Comparison of ENCODE assay signal across 22 mouse cellular contexts in genomic region chr2:3206975-3207642, GRCm38 (mm10).
DNase-seq lines count a peak whose midpoint lies in the region; ATAC-seq and TF ChIP-seq lines count a peak whose summit lies in the region.
"Had no signal": no experiment of that assay in that cellular context is flagged by ENCODE, and none has a peak within 500 bp of the region (broad histone marks: within the 10 kb centered on the region; RNA-seq: fewer than 3 reads in every experiment).

No protein-coding gene starts in this region.

- no peak for DNase-seq in hindbrain, embryonic 10.5 days (ENCODE audit: low spot score)
- no peak for DNase-seq in hindbrain, embryonic 14.5 days (ENCODE audit: low spot score)
- no peak for DNase-seq in midbrain, postnatal 0 days (ENCODE audit: low spot score)
- peak; percentile 10 for DNase-seq in hindbrain, postnatal 0 days (ENCODE audit: low spot score)
- no peak for DNase-seq in liver, embryonic 11.5 days (ENCODE audit: low spot score)
- DNase-seq in thymus, adult 2 months: no peak
- DNase-seq: adrenal gland, postnatal 14 days; heart, postnatal 10 days; kidney, postnatal 36 days; liver, embryonic 13.5 days; lung, adult 2 months; lung, postnatal 14 days; right cerebral cortex, postnatal 25 days; spleen, adult 18-20 months; thymus, postnatal 14 days had no signal

- no peak for ATAC-seq in hindbrain, embryonic 14.5 days (ENCODE audit: low FRiP score)
- peak; percentile 64 for ATAC-seq in midbrain, embryonic 12.5 days (ENCODE audit: low FRiP score, low read depth)
- ATAC-seq in midbrain, postnatal 0 days (ENCODE audit: low FRiP score): no peak
- ATAC-seq in hindbrain, postnatal 0 days: no peak
- ATAC-seq in liver, embryonic 11.5 days (replicated peaks; ENCODE audit: low FRiP score): no peak
- ATAC-seq: forebrain, embryonic 14.5 days; intestine, embryonic 16.5 days had no signal

- no peak overlapping the region for H3K4me3 ChIP-seq in hindbrain, embryonic 10.5 days
- no peak overlapping the region for H3K4me3 ChIP-seq in hindbrain, embryonic 14.5 days (replicated peaks; ENCODE audit: low read length)
- H3K4me3 ChIP-seq in midbrain, embryonic 12.5 days: no peak overlapping the region
- H3K4me3 ChIP-seq in midbrain, postnatal 0 days (ENCODE audit: low read depth, low read length): no peak overlapping the region
- no peak overlapping the region for H3K4me3 ChIP-seq in hindbrain, postnatal 0 days (ENCODE audit: low read length)
- H3K4me3 ChIP-seq in liver, embryonic 11.5 days (ENCODE audit: low read depth, low read length): no peak overlapping the region
- no peak overlapping the region for H3K4me3 ChIP-seq in thymus, adult 2 months (ENCODE audit: control insufficient read depth, insufficient read depth, low read length)
- H3K4me3 ChIP-seq: embryonic facial prominence, embryonic 15.5 days; hindbrain, embryonic 15.5 days; limb, embryonic 13.5 days; liver, embryonic 13.5 days had no signal

- H3K27ac ChIP-seq in hindbrain, embryonic 10.5 days: peak overlapping the region; percentile 35; the same call in 1 of the 2 replicates
- no peak overlapping the region for H3K27ac ChIP-seq in hindbrain, embryonic 14.5 days
- peak overlapping the region; percentile 54 for H3K27ac ChIP-seq in midbrain, embryonic 12.5 days (replicated peaks)
- no peak overlapping the region for H3K27ac ChIP-seq in midbrain, postnatal 0 days (ENCODE audit: low read depth, low read length)
- no peak overlapping the region for H3K27ac ChIP-seq in hindbrain, postnatal 0 days
- H3K27ac ChIP-seq in liver, embryonic 11.5 days (ENCODE audit: low read depth, low read length): no peak overlapping the region
- no peak overlapping the region for H3K27ac ChIP-seq in thymus, adult 2 months (ENCODE audit: control insufficient read depth, insufficient read depth, low read length)
- H3K27ac ChIP-seq: embryonic facial prominence, embryonic 15.5 days; hindbrain, embryonic 15.5 days; limb, embryonic 13.5 days; liver, embryonic 13.5 days had no signal

- peaks cover 30% of the 10 kb centered on the region for H3K36me3 ChIP-seq in hindbrain, embryonic 10.5 days
- H3K36me3 ChIP-seq in hindbrain, embryonic 14.5 days (replicated peaks; ENCODE audit: control insufficient read depth, insufficient read depth): peaks cover 21% of the 10 kb centered on the region
- H3K36me3 ChIP-seq in midbrain, embryonic 12.5 days: peaks cover 10% of the 10 kb centered on the region; the same call in 1 of the 2 replicates
- H3K36me3 ChIP-seq in midbrain, postnatal 0 days (ENCODE audit: insufficient read depth, low read length): peaks cover 16% of the 10 kb centered on the region
- H3K36me3 ChIP-seq in hindbrain, postnatal 0 days (ENCODE audit: insufficient read depth, low read length): peaks cover 3% of the 10 kb centered on the region; the same call in 1 of the 2 replicates
- H3K36me3 ChIP-seq in liver, embryonic 11.5 days (ENCODE audit: control insufficient read depth, insufficient read depth, low read length): no peaks in the 10 kb centered on the region
- H3K36me3 ChIP-seq in thymus, adult 2 months (ENCODE audit: control insufficient read depth, insufficient read depth, low read length): no peaks in the 10 kb centered on the region
- H3K36me3 ChIP-seq: liver, embryonic 13.5 days had no signal

- TF ChIP-seq POLR2A in thymus, adult 2 months (IDR thresholded peaks at IDR 0.05; ENCODE audit: control insufficient read depth, extremely low read depth, insufficient read depth, low read length, poor library complexity): no peak

- peaks cover 4% of the 10 kb centered on the region for H3K4me1 ChIP-seq in hindbrain, embryonic 10.5 days (replicated peaks)
- H3K4me1 ChIP-seq in hindbrain, embryonic 14.5 days (replicated peaks; ENCODE audit: control insufficient read depth, insufficient read depth, low read length): no peaks in the 10 kb centered on the region
- H3K4me1 ChIP-seq in midbrain, embryonic 12.5 days: no peaks in the 10 kb centered on the region; the same call in 1 of the 2 replicates
- no peaks in the 10 kb centered on the region for H3K4me1 ChIP-seq in midbrain, postnatal 0 days (ENCODE audit: insufficient read depth, low read length)
- no peaks in the 10 kb centered on the region for H3K4me1 ChIP-seq in hindbrain, postnatal 0 days (ENCODE audit: insufficient read depth, low read length)
- H3K4me1 ChIP-seq in liver, embryonic 11.5 days (replicated peaks; ENCODE audit: control insufficient read depth, insufficient read depth, low read length): no peaks in the 10 kb centered on the region
- no peaks in the 10 kb centered on the region for H3K4me1 ChIP-seq in thymus, adult 2 months (replicated peaks; ENCODE audit: control insufficient read depth, insufficient read depth, low read length)
- H3K4me1 ChIP-seq: embryonic facial prominence, embryonic 15.5 days; hindbrain, embryonic 15.5 days; limb, embryonic 13.5 days; liver, embryonic 13.5 days had no signal

- WGBS in hindbrain, embryonic 10.5 days: 82% methylated on average over 9 of the region's 9 CpGs
- 73% methylated on average over 9 of the region's 9 CpGs for WGBS in hindbrain, embryonic 14.5 days
- WGBS in midbrain, embryonic 12.5 days: 75% methylated on average over 9 of the region's 9 CpGs
- 73% methylated on average over 9 of the region's 9 CpGs for WGBS in midbrain, postnatal 0 days
- 77% methylated on average over 9 of the region's 9 CpGs for WGBS in hindbrain, postnatal 0 days
- WGBS in liver, embryonic 11.5 days: 85% methylated on average over 9 of the region's 9 CpGs
- 97% methylated on average over 9 of the region's 9 CpGs for WGBS in thymus, adult 2 months

- H3K9ac ChIP-seq in hindbrain, embryonic 14.5 days: no peak overlapping the region
- no peak overlapping the region for H3K9ac ChIP-seq in midbrain, embryonic 12.5 days (replicated peaks)
- no peak overlapping the region for H3K9ac ChIP-seq in midbrain, postnatal 0 days (replicated peaks; ENCODE audit: low read length, poor library complexity, severe bottlenecking)
- H3K9ac ChIP-seq in hindbrain, postnatal 0 days (replicated peaks; ENCODE audit: low read length): no peak overlapping the region
- H3K9ac ChIP-seq in liver, embryonic 11.5 days (ENCODE audit: low read depth, low read length): no peak overlapping the region
- H3K9ac ChIP-seq: embryonic facial prominence, embryonic 15.5 days; hindbrain, embryonic 15.5 days; limb, embryonic 13.5 days; liver, embryonic 13.5 days had no signal

- TF ChIP-seq CTCF in midbrain, postnatal 0 days (IDR thresholded peaks at IDR 0.05): no peak
- no peak for TF ChIP-seq CTCF in hindbrain, postnatal 0 days (IDR thresholded peaks at IDR 0.05; ENCODE audit: low read depth)
- TF ChIP-seq CTCF in thymus, adult 2 months (IDR thresholded peaks at IDR 0.05; ENCODE audit: borderline replicate concordance, control insufficient read depth, extremely low read depth, insufficient read depth, low read length, poor library complexity): no peak

- H3K4me2 ChIP-seq in hindbrain, embryonic 14.5 days (replicated peaks): no peak overlapping the region
- H3K4me2 ChIP-seq in midbrain, embryonic 12.5 days (replicated peaks): no peak overlapping the region
- no peak overlapping the region for H3K4me2 ChIP-seq in midbrain, postnatal 0 days (ENCODE audit: low read depth, low read length, poor library complexity, severe bottlenecking)
- H3K4me2 ChIP-seq in hindbrain, postnatal 0 days (ENCODE audit: low read depth, low read length): no peak overlapping the region
- H3K4me2 ChIP-seq in liver, embryonic 11.5 days: no peak overlapping the region
- H3K4me2 ChIP-seq: embryonic facial prominence, embryonic 15.5 days; heart, embryonic 11.5 days; hindbrain, embryonic 15.5 days; limb, embryonic 13.5 days; liver, embryonic 13.5 days had no signal

- H3K9me3 ChIP-seq in hindbrain, embryonic 10.5 days: no peaks in the 10 kb centered on the region
- no peaks in the 10 kb centered on the region for H3K9me3 ChIP-seq in hindbrain, embryonic 14.5 days (ENCODE audit: control insufficient read depth, low read length)
- no peaks in the 10 kb centered on the region for H3K9me3 ChIP-seq in midbrain, embryonic 12.5 days
- no peaks in the 10 kb centered on the region for H3K9me3 ChIP-seq in midbrain, postnatal 0 days (ENCODE audit: low read length)
- H3K9me3 ChIP-seq in hindbrain, postnatal 0 days (ENCODE audit: low read length): no peaks in the 10 kb centered on the region
- no peaks in the 10 kb centered on the region for H3K9me3 ChIP-seq in liver, embryonic 11.5 days (ENCODE audit: control insufficient read depth, low read length)
- H3K9me3 ChIP-seq: embryonic facial prominence, embryonic 15.5 days; hindbrain, embryonic 15.5 days; limb, embryonic 13.5 days; liver, embryonic 13.5 days had no signal

- H3K27me3 ChIP-seq in hindbrain, embryonic 10.5 days (ENCODE audit: insufficient read depth, poor library complexity, severe bottlenecking): no peaks in the 10 kb centered on the region
- H3K27me3 ChIP-seq in hindbrain, embryonic 14.5 days (ENCODE audit: control insufficient read depth, insufficient read depth, low read length): no peaks in the 10 kb centered on the region
- no peaks in the 10 kb centered on the region for H3K27me3 ChIP-seq in midbrain, embryonic 12.5 days
- no peaks in the 10 kb centered on the region for H3K27me3 ChIP-seq in midbrain, postnatal 0 days (ENCODE audit: insufficient read depth, low read length)
- H3K27me3 ChIP-seq in hindbrain, postnatal 0 days (ENCODE audit: insufficient read depth, low read length): no peaks in the 10 kb centered on the region
- H3K27me3 ChIP-seq in liver, embryonic 11.5 days (replicated peaks; ENCODE audit: control insufficient read depth, insufficient read depth, low read length): no peaks in the 10 kb centered on the region
- no peaks in the 10 kb centered on the region for H3K27me3 ChIP-seq in thymus, adult 2 months (ENCODE audit: control insufficient read depth, insufficient read depth, low read length)
- H3K27me3 ChIP-seq: embryonic facial prominence, embryonic 15.5 days; hindbrain, embryonic 15.5 days; limb, embryonic 13.5 days; liver, embryonic 13.5 days had no signal

Comparison
In these comparisons a context has a peak if more than half of its experiments do, and no peak if none do; other contexts are left out.
1. H3K27ac ChIP-seq: peak in hindbrain, embryonic 10.5 days (single experiment) and midbrain, embryonic 12.5 days (single experiment); none in hindbrain, embryonic 14.5 days (single experiment), midbrain, postnatal 0 days (single experiment), hindbrain, postnatal 0 days (single experiment), liver, embryonic 11.5 days (single experiment) and thymus, adult 2 months (single experiment).